Mouse (Mus musculus): ENCODE results near the gene Dnah12.

GRCm38 (mm10) chr14:26858364-26858763, 165.3 kb downstream of the Dnah12 start:
- TF ChIP-seq POLR2A (IDR thresholded peaks at IDR 0.05; ENCODE audit: low read depth, low read length) (no peak), CTCF (IDR thresholded peaks at IDR 0.05; ENCODE audit: extremely low read depth, insufficient read length, insufficient replicate concordance, low read depth, low read length) (no peak)

Measured in small intestine, adult 2 months (tissue).